Mouse (Mus musculus): ENCODE data around the gene Mmp27.
A peak's percentile ranks its signal among the peaks of the same experiment; 100 is the strongest.

Gene Mmp27

GRCm38 (mm10) chr9:7577371-7577770, 6.2 kb downstream of the Mmp27 start:
- Histone ChIP-seq H3K27me3 (ENCODE audit: insufficient read depth, low read length) (no peaks in the 10 kb centered on the region), H3K4me1 (replicated peaks; ENCODE audit: low read depth, low read length) (no peaks in the 10 kb centered on the region), H3K4me3 (replicated peaks; ENCODE audit: low read length) (no peak overlapping the region), H3K36me3 (ENCODE audit: insufficient read depth, low read length) (no peaks in the 10 kb centered on the region), H3K9me3 (ENCODE audit: low read length) (peaks cover 7% of the 10 kb centered on the region; the same call in 1 of the 2 replicates)
- no peak for TF ChIP-seq POU5F1 (IDR thresholded peaks at IDR 0.05; ENCODE audit: borderline replicate concordance, low read length)

GRCm38 (mm10) chr9:7590063-7590462, 18.9 kb downstream of the Mmp27 start:
- Histone ChIP-seq H3K27me3 (ENCODE audit: insufficient read depth, low read length) (no peaks in the 10 kb centered on the region), H3K9me3 (ENCODE audit: low read length) (no peaks in the 10 kb centered on the region), H3K36me3 (ENCODE audit: insufficient read depth, low read length) (no peaks in the 10 kb centered on the region), H3K4me3 (replicated peaks; ENCODE audit: low read length) (no peak overlapping the region), H3K4me1 (replicated peaks; ENCODE audit: low read depth, low read length) (no peaks in the 10 kb centered on the region)
- TF ChIP-seq CTCF (conservative IDR thresholded peaks at IDR 0.05; ENCODE audit: low read length) (no peak), POU5F1 (IDR thresholded peaks at IDR 0.05; ENCODE audit: borderline replicate concordance, low read length) (no peak), NANOG (IDR thresholded peaks at IDR 0.05; ENCODE audit: borderline replicate concordance, low read length) (no peak)

GRCm38 (mm10) chr9:7593272-7593812, 22.1 kb downstream of the Mmp27 start:
- Histone ChIP-seq H3K4me3 (replicated peaks; ENCODE audit: low read length) (no peak overlapping the region), H3K27me3 (ENCODE audit: insufficient read depth, low read length) (no peaks in the 10 kb centered on the region), H3K9me3 (ENCODE audit: low read length) (peaks cover 4% of the 10 kb centered on the region; the same call in 1 of the 2 replicates), H3K36me3 (ENCODE audit: insufficient read depth, low read length) (no peaks in the 10 kb centered on the region), H3K4me1 (replicated peaks; ENCODE audit: low read depth, low read length) (no peaks in the 10 kb centered on the region)
- TF ChIP-seq NANOG (IDR thresholded peaks at IDR 0.05; ENCODE audit: borderline replicate concordance, low read length) (no peak), POU5F1 (IDR thresholded peaks at IDR 0.05; ENCODE audit: borderline replicate concordance, low read length) (no peak), CTCF (conservative IDR thresholded peaks at IDR 0.05; ENCODE audit: low read length) (no peak)

GRCm38 (mm10) chr9:7594816-7595540, 23.8 kb downstream of the Mmp27 start:
- no peaks in the 10 kb centered on the region for H3K36me3 ChIP-seq (ENCODE audit: insufficient read depth, low read length)
- TF ChIP-seq CTCF (conservative IDR thresholded peaks at IDR 0.05; ENCODE audit: low read length): peak; percentile 61
- TF ChIP-seq POU5F1 (IDR thresholded peaks at IDR 0.05; ENCODE audit: borderline replicate concordance, low read length): no peak
- no peak for TF ChIP-seq NANOG (IDR thresholded peaks at IDR 0.05; ENCODE audit: borderline replicate concordance, low read length)
- no peaks in the 10 kb centered on the region for H3K27me3 ChIP-seq (ENCODE audit: insufficient read depth, low read length)
- peaks cover 4% of the 10 kb centered on the region; the same call in 1 of the 2 replicates for H3K9me3 ChIP-seq (ENCODE audit: low read length)
- no peaks in the 10 kb centered on the region for H3K4me1 ChIP-seq (replicated peaks; ENCODE audit: low read depth, low read length)
- H3K4me3 ChIP-seq (replicated peaks; ENCODE audit: low read length): no peak overlapping the region

- Histone ChIP-seq H3K27me3 (ENCODE audit: insufficient read depth, low read length) (no peaks in the 10 kb centered on the region), H3K4me1 (replicated peaks; ENCODE audit: low read depth, low read length) (peaks cover 5% of the 10 kb centered on the region; the same call in 1 of the 2 replicates), H3K9me3 (ENCODE audit: low read length) (peaks cover 9% of the 10 kb centered on the region), H3K36me3 (ENCODE audit: insufficient read depth, low read length) (no peaks in the 10 kb centered on the region), H3K4me3 (replicated peaks; ENCODE audit: low read length) (no peak overlapping the region)
- TF ChIP-seq NANOG (IDR thresholded peaks at IDR 0.05; ENCODE audit: borderline replicate concordance, low read length) (no peak), POU5F1 (IDR thresholded peaks at IDR 0.05; ENCODE audit: borderline replicate concordance, low read length) (no peak), CTCF (conservative IDR thresholded peaks at IDR 0.05; ENCODE audit: low read length) (peak; percentile 100)
These were observed 32.0 kb downstream of the Mmp27 start for GRCm38 (mm10) chr9:7602982-7603742.

- Histone ChIP-seq H3K4me3 (replicated peaks; ENCODE audit: low read length) (no peak overlapping the region), H3K4me1 (replicated peaks; ENCODE audit: low read depth, low read length) (peaks cover 5% of the 10 kb centered on the region; the same call in 1 of the 2 replicates), H3K9me3 (ENCODE audit: low read length) (peaks cover 18% of the 10 kb centered on the region), H3K36me3 (ENCODE audit: insufficient read depth, low read length) (no peaks in the 10 kb centered on the region), H3K27me3 (ENCODE audit: insufficient read depth, low read length) (no peaks in the 10 kb centered on the region)
- TF ChIP-seq POU5F1 (IDR thresholded peaks at IDR 0.05; ENCODE audit: borderline replicate concordance, low read length) (no peak), NANOG (IDR thresholded peaks at IDR 0.05; ENCODE audit: borderline replicate concordance, low read length) (no peak)
These were observed 32.8 kb downstream of the Mmp27 start for GRCm38 (mm10) chr9:7604005-7604404.

GRCm38 (mm10) chr9:7605638-7606037, 34.4 kb downstream of the Mmp27 start:
- Histone ChIP-seq H3K4me3 (replicated peaks; ENCODE audit: low read length) (no peak overlapping the region), H3K36me3 (ENCODE audit: insufficient read depth, low read length) (no peaks in the 10 kb centered on the region), H3K27me3 (ENCODE audit: insufficient read depth, low read length) (no peaks in the 10 kb centered on the region), H3K4me1 (replicated peaks; ENCODE audit: low read depth, low read length) (peaks cover 5% of the 10 kb centered on the region; the same call in 1 of the 2 replicates), H3K9me3 (ENCODE audit: low read length) (peaks cover 25% of the 10 kb centered on the region)
- no peak for TF ChIP-seq NANOG (IDR thresholded peaks at IDR 0.05; ENCODE audit: borderline replicate concordance, low read length)
- no peak for TF ChIP-seq CTCF (conservative IDR thresholded peaks at IDR 0.05; ENCODE audit: low read length)
- TF ChIP-seq POU5F1 (IDR thresholded peaks at IDR 0.05; ENCODE audit: borderline replicate concordance, low read length): no peak

GRCm38 (mm10) chr9:7622582-7622981, 51.4 kb downstream of the Mmp27 start:
- Histone ChIP-seq H3K4me3 (replicated peaks; ENCODE audit: low read length) (no peak overlapping the region), H3K27me3 (ENCODE audit: insufficient read depth, low read length) (no peaks in the 10 kb centered on the region), H3K4me1 (replicated peaks; ENCODE audit: low read depth, low read length) (peaks cover 15% of the 10 kb centered on the region), H3K9me3 (ENCODE audit: low read length) (peaks cover 7% of the 10 kb centered on the region; the same call in 1 of the 2 replicates), H3K36me3 (ENCODE audit: insufficient read depth, low read length) (no peaks in the 10 kb centered on the region)
- TF ChIP-seq POU5F1 (IDR thresholded peaks at IDR 0.05; ENCODE audit: borderline replicate concordance, low read length) (no peak), CTCF (conservative IDR thresholded peaks at IDR 0.05; ENCODE audit: low read length) (no peak), NANOG (IDR thresholded peaks at IDR 0.05; ENCODE audit: borderline replicate concordance, low read length) (no peak)
